Mouse (Mus musculus): ENCODE data around the gene Atg16l1.

GRCm38 (mm10) chr1:87824420-87824995 is 68.8 kb downstream of the Atg16l1 start:
- TF ChIP-seq POLR2A (IDR thresholded peaks at IDR 0.05; ENCODE audit: control insufficient read depth, low read depth, low read length), result no peak
- TF ChIP-seq CTCF (IDR thresholded peaks at IDR 0.05; ENCODE audit: control insufficient read depth, insufficient read depth, insufficient replicate concordance, low read depth, low read length), result no peak

Measured in testis, adult 2 months (tissue).